ENCODE assay signal across 25 mouse cellular contexts in the genomic region with DNA sequence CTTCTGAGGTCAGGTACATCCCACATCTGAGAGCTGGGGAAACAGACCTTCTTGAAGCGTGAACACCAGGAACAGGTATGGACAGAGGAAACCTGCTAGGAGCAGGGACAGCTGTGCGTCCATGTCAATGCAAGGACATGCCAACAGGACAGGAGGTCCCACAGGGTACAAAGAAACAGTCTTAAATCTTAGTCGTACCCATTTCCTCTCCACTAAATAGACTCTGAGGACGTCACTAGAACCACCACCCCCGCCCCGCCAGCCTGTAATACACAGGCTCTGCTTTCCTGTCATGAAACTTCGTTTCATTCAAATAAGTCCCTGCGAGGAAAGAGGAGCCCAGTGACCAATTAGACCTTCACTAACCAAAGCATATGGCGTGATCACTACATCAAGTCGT.
"Had no signal": no experiment of that assay in that cellular context is flagged by ENCODE, and none has a peak within 500 bp of the region (broad histone marks: within the 10 kb centered on the region; RNA-seq: fewer than 3 reads in every experiment).

No protein-coding gene starts in this region.

- H3K36me3 ChIP-seq: heart, embryonic 12.5 days; hindbrain, embryonic 12.5 days; intestine, embryonic 15.5 days; limb, embryonic 12.5 days had no signal

- DNase-seq: gastrocnemius, postnatal 14 days; gastrocnemius, postnatal 36 days; heart, adult 11 months; heart, adult 2 months; heart, postnatal 10 days; heart, postnatal 4 days; kidney, adult 11 months; kidney, adult 2 months; kidney, adult 9 months; kidney, postnatal 14 days; kidney, postnatal 36 days; liver; liver, embryonic 13.5 days had no signal

- H3K27ac ChIP-seq: heart, adult 2 months; hindbrain, embryonic 10.5 days; hindbrain, embryonic 12.5 days; hindbrain, embryonic 14.5 days; intestine, embryonic 15.5 days; kidney, embryonic 15.5 days; kidney, postnatal 0 days; left cerebral cortex, adult 2 months; limb, embryonic 10.5 days; limb, embryonic 12.5 days; liver, embryonic 13.5 days had no signal

- H3K4me3 ChIP-seq: heart, adult 2 months; heart, embryonic 12.5 days; hindbrain, embryonic 10.5 days; hindbrain, embryonic 12.5 days; intestine, embryonic 15.5 days; kidney, embryonic 15.5 days; left cerebral cortex, adult 2 months; limb, embryonic 10.5 days; limb, embryonic 12.5 days; liver, embryonic 13.5 days had no signal

- H3K9ac ChIP-seq: heart, embryonic 12.5 days; hindbrain, embryonic 12.5 days; hindbrain, embryonic 14.5 days; intestine, embryonic 15.5 days; kidney, embryonic 15.5 days; limb, embryonic 12.5 days; liver, embryonic 13.5 days had no signal

- H3K27me3 ChIP-seq: heart, embryonic 12.5 days; hindbrain, embryonic 12.5 days; intestine, embryonic 15.5 days; kidney, embryonic 15.5 days; limb, embryonic 12.5 days; liver, embryonic 13.5 days had no signal

- H3K9me3 ChIP-seq: heart, embryonic 12.5 days; hindbrain, embryonic 10.5 days; hindbrain, embryonic 12.5 days; intestine, embryonic 15.5 days; kidney, embryonic 15.5 days; limb, embryonic 10.5 days; limb, embryonic 12.5 days; liver, embryonic 13.5 days had no signal

- ATAC-seq: hindbrain, embryonic 16.5 days; intestine, embryonic 15.5 days had no signal

- H3K4me2 ChIP-seq: heart, embryonic 12.5 days; hindbrain, embryonic 12.5 days; hindbrain, embryonic 14.5 days; intestine, embryonic 15.5 days; kidney, embryonic 15.5 days; limb, embryonic 12.5 days; liver, embryonic 11.5 days; liver, embryonic 13.5 days had no signal
